Mouse (Mus musculus) R1 (cell line): ENCODE results near the gene B230219D22Rik.

Source experiments
- DNase-seq: peaks from one replicate; pipeline ENCODE4 v3.0.0-alpha.2; 2018; ENCODE audit warnings: low read depth, low spot score

The B230219D22Rik gene

DNA sequence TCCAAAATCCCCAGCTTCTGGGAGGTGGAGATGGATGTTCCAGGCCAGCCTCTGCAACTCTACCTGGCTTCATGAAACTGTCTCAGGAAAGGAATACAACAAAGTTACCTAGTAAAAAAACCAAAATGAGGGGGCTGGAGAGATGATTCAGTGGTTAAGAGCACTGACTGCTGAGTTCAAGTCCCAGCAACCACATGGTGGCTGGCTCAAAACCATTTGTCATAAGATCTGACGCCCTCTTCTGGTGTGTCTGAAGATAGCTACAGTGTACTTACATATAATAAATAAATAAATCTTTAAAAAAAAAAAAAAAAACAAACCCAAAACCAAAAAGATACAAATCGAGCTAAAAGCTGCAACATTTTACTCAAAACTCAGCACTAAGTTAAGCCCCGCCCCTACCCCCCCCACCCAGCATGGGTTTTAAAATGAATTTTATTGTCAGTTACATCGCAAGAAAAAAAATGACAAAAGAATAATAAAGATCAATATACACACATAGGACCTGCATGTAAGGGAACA is 33.7 kb downstream of the B230219D22Rik start:
- DNase-seq, result no peak

DNA sequence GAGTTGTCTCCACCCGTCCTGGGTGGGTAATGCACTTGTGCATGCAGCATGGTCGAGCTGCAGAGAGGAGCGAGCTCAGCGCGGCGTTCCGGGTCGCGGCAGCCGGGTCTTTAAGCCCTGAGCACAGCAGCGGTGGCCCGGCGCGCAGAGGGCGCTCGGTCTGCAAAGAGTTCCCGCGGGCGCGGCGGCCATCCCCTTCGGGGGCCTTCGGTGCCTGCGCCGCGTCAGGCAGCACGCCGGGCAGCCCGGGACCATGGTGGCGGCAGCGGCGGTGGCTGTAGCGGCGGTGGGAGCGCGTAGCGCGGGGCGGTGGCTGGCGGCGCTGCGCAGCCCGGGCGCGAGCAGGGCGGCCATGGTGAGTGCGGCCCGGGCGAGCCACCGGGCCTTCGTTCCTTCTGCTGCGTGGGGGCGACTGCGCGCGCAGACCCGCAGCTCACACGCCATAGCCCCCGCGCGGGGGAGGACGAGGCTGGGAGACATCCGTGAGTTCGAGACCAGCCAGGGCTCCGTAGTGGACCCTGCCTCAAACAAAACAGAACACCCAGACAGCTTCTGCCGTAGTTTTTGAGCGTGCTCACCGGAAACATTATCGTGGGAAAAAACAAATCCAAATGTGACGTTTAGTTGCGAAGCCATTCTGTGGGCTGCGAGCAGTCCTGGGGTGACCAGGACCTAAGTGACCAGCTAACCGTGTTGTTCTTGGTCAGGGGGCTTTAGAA is 34.4 kb downstream of the B230219D22Rik start, which contains the start of gene Pcbd2:
Gene Pcbd2, plus strand, starts transcription at position 249 of the 719 bp plus-strand sequence.
- peak; percentile 75 for DNase-seq

GRCm38 (mm10) chr13:55727839-55728238 is 34.9 kb downstream of the B230219D22Rik start:
- peak; percentile 84 for DNase-seq

GRCm38 (mm10) chr13:55730716-55731115 is 37.8 kb downstream of the B230219D22Rik start:
- DNase-seq, result peak; percentile 70

GRCm38 (mm10) chr13:55732121-55732520 is 39.2 kb downstream of the B230219D22Rik start:
- peak; percentile 21 for DNase-seq

- DNase-seq, result peak; percentile 40
Measured at GRCm38 (mm10) chr13:55733628-55734502, 40.9 kb downstream of the B230219D22Rik start.

GRCm38 (mm10) chr13:55737885-55738284 is 45.0 kb downstream of the B230219D22Rik start:
- no peak for DNase-seq

DNA sequence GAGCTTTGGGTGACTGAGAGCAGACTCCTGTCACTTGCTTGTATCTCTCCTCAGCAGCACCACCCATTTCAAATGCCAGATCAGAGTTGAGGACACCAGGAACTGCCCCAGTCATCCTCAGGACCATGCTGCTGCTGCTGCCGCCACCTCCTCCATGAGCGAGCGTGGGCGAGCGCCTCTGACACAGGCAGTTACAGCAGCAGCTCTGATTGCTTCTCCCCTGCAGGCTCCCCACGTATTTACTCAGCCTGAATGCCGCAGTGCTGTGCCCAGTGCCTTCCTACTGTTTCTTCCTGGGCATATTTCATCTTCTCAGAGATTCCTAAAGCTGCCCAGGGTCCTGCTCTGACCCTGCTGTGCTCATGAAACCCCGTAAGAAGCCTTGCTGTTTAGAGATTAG is 49.4 kb downstream of the B230219D22Rik start:
- no peak for DNase-seq
